Mouse (Mus musculus): ENCODE measurements at regions not wholly inside any gene's neighbourhood (a gene's known extent, or its start where the extent isn't known, plus 50 kb on each side); places are given as distances from the start of the nearest gene placed in this dataset.

GRCm38 (mm10) chr3:130978986-130979642, 131.2 kb upstream of the Lef1 start:
- DNase-seq (ENCODE audit: low read depth, low spot score) = no peak

- DNase-seq (ENCODE audit: low read depth, low spot score) = no peak
Measured at GRCm38 (mm10) chr3:130977921-130978700, 132.2 kb upstream of the Lef1 start.

GRCm38 (mm10) chr3:130976206-130976605, 134.1 kb upstream of the Lef1 start:
- no peak for DNase-seq (ENCODE audit: low read depth, low spot score)

GRCm38 (mm10) chr3:130975291-130975690, 135.0 kb upstream of the Lef1 start:
- no peak for DNase-seq (ENCODE audit: low read depth, low spot score)

- DNase-seq (ENCODE audit: low read depth, low spot score) = no peak
Measured at GRCm38 (mm10) chr3:130972126-130972525, 138.1 kb upstream of the Lef1 start.

- DNase-seq (ENCODE audit: low read depth, low spot score) = no peak
Measured at GRCm38 (mm10) chr3:130965275-130965674, 145.0 kb upstream of the Lef1 start.

GRCm38 (mm10) chr3:130964088-130964487, 146.2 kb upstream of the Lef1 start:
- no peak for DNase-seq (ENCODE audit: low read depth, low spot score)

- no peak for DNase-seq (ENCODE audit: low read depth, low spot score)
Measured at GRCm38 (mm10) chr3:130963625-130964024, 146.6 kb upstream of the Lef1 start.

- no peak for DNase-seq (ENCODE audit: low read depth, low spot score)
Measured at GRCm38 (mm10) chr3:130962701-130963472, 147.4 kb upstream of the Lef1 start.

- DNase-seq (ENCODE audit: low read depth, low spot score) = no peak
Measured at GRCm38 (mm10) chr3:130962151-130962633, 148.1 kb upstream of the Lef1 start.

GRCm38 (mm10) chr3:130961704-130962103, 148.6 kb upstream of the Lef1 start:
- no peak for DNase-seq (ENCODE audit: low read depth, low spot score)

- no peak for DNase-seq (ENCODE audit: low read depth, low spot score)
Measured at GRCm38 (mm10) chr3:130955958-130956357, 154.3 kb upstream of the Lef1 start.

- DNase-seq (ENCODE audit: low read depth, low spot score) = no peak
Measured at GRCm38 (mm10) chr3:130951381-130951780, 158.9 kb upstream of the Lef1 start.

- no peak for DNase-seq (ENCODE audit: low read depth, low spot score)
Measured at GRCm38 (mm10) chr3:130950872-130951271, 159.4 kb upstream of the Lef1 start.

- no peak for DNase-seq (ENCODE audit: low read depth, low spot score)
Measured at GRCm38 (mm10) chr3:130947880-130948279, 162.4 kb upstream of the Lef1 start.

GRCm38 (mm10) chr3:130947277-130947606, 163.0 kb upstream of the Lef1 start:
- DNase-seq (ENCODE audit: low read depth, low spot score) = no peak

- DNase-seq (ENCODE audit: low read depth, low spot score) = no peak
Measured at GRCm38 (mm10) chr3:130946576-130947276, 163.5 kb upstream of the Lef1 start.

GRCm38 (mm10) chr3:130945861-130946449, 164.3 kb upstream of the Lef1 start:
- no peak for DNase-seq (ENCODE audit: low read depth, low spot score)

GRCm38 (mm10) chr3:130945396-130945795, 164.9 kb upstream of the Lef1 start:
- no peak for DNase-seq (ENCODE audit: low read depth, low spot score)

- DNase-seq (ENCODE audit: low read depth, low spot score) = no peak
Measured at GRCm38 (mm10) chr3:130944241-130944640, 166.0 kb upstream of the Lef1 start.

- DNase-seq (ENCODE audit: low read depth, low spot score) = no peak
Measured at GRCm38 (mm10) chr3:130942947-130943630, 167.2 kb upstream of the Lef1 start.
